Comparison of ENCODE assay signal across 22 mouse cellular contexts in genomic region chr1:170695326-170695725, GRCm38 (mm10). TPM values are rescaled to one million over a fixed set of nuclear protein-coding genes. Genes with fewer than 3 reads are reported as not detected.
A peak's percentile ranks its signal among the peaks of the same experiment; 100 is the strongest.
DNase-seq lines count a peak whose midpoint lies in the region; ATAC-seq and TF ChIP-seq lines count a peak whose summit lies in the region.
"Had no signal": no experiment of that assay in that cellular context is flagged by ENCODE, and none has a peak within 500 bp of the region (broad histone marks: within the 10 kb centered on the region; RNA-seq: fewer than 3 reads in every experiment).

No protein-coding gene starts in this region.

- H3K4me1 ChIP-seq in limb, embryonic 15.5 days, result peaks cover 29% of the 10 kb centered on the region
- H3K4me1 ChIP-seq in limb, embryonic 10.5 days, result peaks cover 6% of the 10 kb centered on the region
- H3K4me1 ChIP-seq: embryonic facial prominence, embryonic 12.5 days had no signal

- no peak overlapping the region for H3K9ac ChIP-seq in limb, embryonic 15.5 days
- H3K9ac ChIP-seq: embryonic facial prominence, embryonic 12.5 days; heart, embryonic 12.5 days; intestine, embryonic 15.5 days; liver, embryonic 14.5 days; lung, embryonic 14.5 days had no signal

- WGBS in limb, embryonic 15.5 days, result 68% methylated on average over 6 of the region's 6 CpGs
- 77% methylated on average over 6 of the region's 6 CpGs for WGBS in limb, embryonic 10.5 days

- no peaks in the 10 kb centered on the region for H3K9me3 ChIP-seq in limb, embryonic 15.5 days
- no peaks in the 10 kb centered on the region for H3K9me3 ChIP-seq in limb, embryonic 10.5 days (replicated peaks)
- H3K9me3 ChIP-seq: embryonic facial prominence, embryonic 12.5 days; heart, embryonic 12.5 days; intestine, embryonic 15.5 days had no signal

- no peak overlapping the region for H3K4me2 ChIP-seq in limb, embryonic 15.5 days
- H3K4me2 ChIP-seq: embryonic facial prominence, embryonic 12.5 days; heart, embryonic 12.5 days; intestine, embryonic 15.5 days; lung, embryonic 14.5 days had no signal

- peak overlapping the region; percentile 79 for H3K27ac ChIP-seq in gastrocnemius, adult 2 months
- H3K27ac ChIP-seq in limb, embryonic 15.5 days, result 0 out of 2 replicates have a peak overlapping the region, but pooled peaks have one; percentile 2
- H3K27ac ChIP-seq in limb, embryonic 10.5 days, result no peak overlapping the region
- H3K27ac ChIP-seq: embryonic facial prominence, embryonic 12.5 days; hindbrain, postnatal 0 days; intestine, embryonic 15.5 days; kidney, postnatal 0 days; left cerebral cortex, adult 2 months; liver, embryonic 14.5 days had no signal

- intact Hi-C loops in gastrocnemius, adult 2 months (cut with DNase I), result no loop called here

- no peak for TF ChIP-seq CTCF in gastrocnemius, adult 2 months (IDR thresholded peaks at IDR 0.05)

- no peak overlapping the region for H3K4me3 ChIP-seq in gastrocnemius, adult 2 months
- no peak overlapping the region for H3K4me3 ChIP-seq in limb, embryonic 15.5 days
- no peak overlapping the region for H3K4me3 ChIP-seq in limb, embryonic 10.5 days
- H3K4me3 ChIP-seq: embryonic facial prominence, embryonic 12.5 days; heart, embryonic 12.5 days; intestine, embryonic 15.5 days; left cerebral cortex, adult 2 months had no signal

- no peak for DNase-seq in gastrocnemius, adult 2 months
- no peak for DNase-seq in gastrocnemius, postnatal 25 days
- peak; percentile 13 for DNase-seq in kidney, adult 11 months
- no peak for DNase-seq in kidney, postnatal 14 days
- DNase-seq in limb, embryonic 10.5 days (ENCODE audit: low spot score), result no peak
- no peak for DNase-seq in right cerebral cortex, postnatal 4 days
- DNase-seq: embryo, embryonic 11 days; lung, embryonic 14.5 days; right cerebral cortex, postnatal 25 days; spleen, adult 18-20 months; thymus, postnatal 14 days had no signal

- no peaks in the 10 kb centered on the region for H3K27me3 ChIP-seq in limb, embryonic 15.5 days
- no peaks in the 10 kb centered on the region for H3K27me3 ChIP-seq in limb, embryonic 10.5 days (ENCODE audit: low read depth, poor library complexity, severe bottlenecking)
- H3K27me3 ChIP-seq: embryonic facial prominence, embryonic 12.5 days; heart, embryonic 12.5 days; intestine, embryonic 15.5 days had no signal

- H3K36me3 ChIP-seq in limb, embryonic 15.5 days, result no peaks in the 10 kb centered on the region
- no peaks in the 10 kb centered on the region for H3K36me3 ChIP-seq in limb, embryonic 10.5 days
- H3K36me3 ChIP-seq: embryonic facial prominence, embryonic 12.5 days; heart, embryonic 12.5 days; intestine, embryonic 15.5 days had no signal

- no peak for ATAC-seq in limb, embryonic 15.5 days (ENCODE audit: insufficient number of reproducible peaks, low FRiP score, low TSS enrichment, low read depth)
- ATAC-seq: CD4-positive, CD25-positive, alpha-beta regulatory T cell, adult 4 months; forebrain, embryonic 14.5 days; midbrain, embryonic 16.5 days had no signal

RNA-seq across cellular contexts. Expression of gene Olfml2b, which starts 51.0 kb away (rescaled TPM):
- 1 to 10 TPM; 2.9 to 6.6 TPM for total RNA-seq in gastrocnemius, adult 2 months (2021)
- total RNA-seq in gastrocnemius, postnatal 25 days (2021), result 10 to 100 TPM in 1 of 2 experiments, 1 to 10 TPM in 1; 8.0 to 12.4 TPM
- 52.5 and 69.4 TPM in 2 replicates for polyA plus RNA-seq in limb, embryonic 15.5 days (2015; fragmentation: Nextera tagmentation; extraction: Ambion mirVana)
- 5.3 and 8.1 TPM in 2 replicates for polyA plus RNA-seq in limb, embryonic 10.5 days (2016; fragmentation: Nextera tagmentation; extraction: Ambion mirVana)
- polyA plus RNA-seq: CD4-positive, CD25-positive, alpha-beta regulatory T cell, adult 4 months had no signal
